Mouse (Mus musculus) lung, postnatal 0 days (tissue): ENCODE measurements at regions not wholly inside any gene's neighbourhood (a gene's known extent, or its start where the extent isn't known, plus 50 kb on each side); places are given as distances from the start of the nearest gene placed in this dataset.

Source experiments
- CTCF ChIP-seq: IDR thresholded peaks from 2 replicates; pipeline ENCODE4 v1.5.1; 2016; ENCODE audit warnings: antibody characterized with exemption, mild to moderate bottlenecking
- EP300 ChIP-seq: IDR thresholded peaks from 2 replicates; pipeline ENCODE4 v1.6.1; 2016; ENCODE audit warnings: antibody characterized with exemption, mild to moderate bottlenecking, control low read depth

- no peak for TF ChIP-seq CTCF
- TF ChIP-seq EP300 = no peak
These were observed 82.6 kb upstream of the Stx16 start for GRCm38 (mm10) chr2:173993431-173993955.
